Mouse (Mus musculus): ENCODE measurements at regions not wholly inside any gene's neighbourhood (a gene's known extent, or its start where the extent isn't known, plus 50 kb on each side); places are given as distances from the start of the nearest gene placed in this dataset.

DNA sequence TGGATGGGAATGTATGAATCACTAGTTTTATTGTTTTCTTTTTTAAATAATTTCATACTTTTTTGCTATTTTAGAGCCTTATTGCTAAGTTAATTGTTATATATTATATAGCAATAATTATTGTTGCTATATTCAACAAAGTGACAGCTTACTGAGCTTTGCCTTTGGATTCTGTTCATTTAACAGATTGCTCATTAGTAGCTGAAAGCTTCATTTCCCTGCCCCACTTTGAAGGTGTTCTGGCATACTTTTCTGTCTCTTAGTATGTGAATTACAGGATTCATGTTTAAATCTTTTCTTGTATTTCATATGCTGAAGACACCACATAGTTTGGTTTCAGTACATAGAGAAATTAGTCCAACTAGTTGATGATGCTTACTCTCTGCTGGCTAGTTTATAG is 54.5 kb upstream of the Rspo3 start:
- no peak for TF ChIP-seq CTCF (IDR thresholded peaks at IDR 0.05; ENCODE audit: low read depth)
- no peak for TF ChIP-seq EP300 (IDR thresholded peaks at IDR 0.05; ENCODE audit: low read depth)
